Mouse (Mus musculus) liver, embryonic 15.5 days (tissue): ENCODE data around the gene Nab2. TPM values are rescaled to one million over a fixed set of nuclear protein-coding genes. Genes with fewer than 3 reads are reported as not detected.

Source experiments
- polyA plus RNA-seq: library from polyadenylated mRNA; unstranded; fragments of >200 nt; fragmentation: Nextera tagmentation; extraction: Ambion mirVana; gene quantifications from 2 replicates; pipeline ENCODE4 v1.2.1, GENCODE M21; 2015

Gene Nab2
- polyA plus RNA-seq, 1 experiment from 2014 or later: 2.9 TPM

Other genes starting within 250 kb of the Nab2 start
- 1.0 and 1.2 TPM in 2 replicates for gene Stac3, start 166.9 kb downstream of the Nab2 start, polyA plus RNA-seq
- 20.7 and 42.1 TPM in 2 replicates for gene Ndufa4l2, start 153.6 kb downstream of the Nab2 start, polyA plus RNA-seq
- gene Shmt2, start 146.1 kb downstream of the Nab2 start, polyA plus RNA-seq: 138 and 159 TPM in 2 replicates
- gene Nxph4, start 134.0 kb downstream of the Nab2 start, polyA plus RNA-seq: 0.07 TPM in 1 of 2 replicates, not detected in the other
- 23.2 and 31.1 TPM in 2 replicates for gene Lrp1, start 47.4 kb downstream of the Nab2 start, polyA plus RNA-seq
- gene Stat6, start 25.6 kb downstream of the Nab2 start, polyA plus RNA-seq: 14.3 and 15.6 TPM in 2 replicates
- gene Nemp1, start 1.7 kb downstream of the Nab2 start, polyA plus RNA-seq: 5.3 and 5.7 TPM in 2 replicates
- 0.08 and 0.12 TPM in 2 replicates for gene Myo1a, start 36.6 kb upstream of the Nab2 start, polyA plus RNA-seq
- 15.3 and 18.4 TPM in 2 replicates for gene Tac2, start 55.9 kb upstream of the Nab2 start, polyA plus RNA-seq
- gene Zbtb39, start 71.0 kb upstream of the Nab2 start, polyA plus RNA-seq: 0.82 and 0.97 TPM in 2 replicates
- gene Gpr182, start 83.2 kb upstream of the Nab2 start, polyA plus RNA-seq: 12.0 and 13.7 TPM in 2 replicates
- gene Rdh1, start 91.2 kb upstream of the Nab2 start, polyA plus RNA-seq: 0.17 and 0.22 TPM in 2 replicates
- 0.13 and 0.17 TPM in 2 replicates for gene Rdh16f1, start 91.2 kb upstream of the Nab2 start, polyA plus RNA-seq
- not detected in 2 replicates for gene Rdh9, start 107.8 kb upstream of the Nab2 start, polyA plus RNA-seq
- gene Rdh16, start 132.6 kb upstream of the Nab2 start, polyA plus RNA-seq: 0.03 TPM in 1 of 2 replicates, not detected in the other
- gene Rdh19, start 181.4 kb upstream of the Nab2 start, polyA plus RNA-seq: 0.05 TPM in 1 of 2 replicates, not detected in the other
- gene Rdh16f2, start 197.9 kb upstream of the Nab2 start, polyA plus RNA-seq: 0.29 and 0.68 TPM in 2 replicates
- gene Rdh7, start 220.2 kb upstream of the Nab2 start, polyA plus RNA-seq: 8.8 and 15.7 TPM in 2 replicates
- gene Sdr9c7, start 229.9 kb upstream of the Nab2 start, polyA plus RNA-seq: not detected in 2 replicates